Mouse (Mus musculus) limb, embryonic 15.5 days (tissue): ENCODE data around the gene Slc38a9. TPM values are rescaled to one million over a fixed set of nuclear protein-coding genes. Genes with fewer than 3 reads are reported as not detected.
A peak's percentile ranks its signal among the peaks of the same experiment; 100 is the strongest.

Source experiments
- ATAC-seq: fragments of 200-750 bp; cut with Nextera tagmentation; 2 replicates; pipeline ENCODE4 v1.8.0; 2017; ENCODE audit warnings: low read depth, moderate TSS enrichment; ENCODE audit not compliant: insufficient number of reproducible peaks, low FRiP score, low TSS enrichment
- H3K27ac ChIP-seq: fragments of 300-500 bp; sonication (generic); 2 replicates; pipeline ENCODE4 v1.5.1; 2015; ENCODE audit warnings: moderate library complexity, mild to moderate bottlenecking, inconsistent platforms
- H3K27me3 ChIP-seq: fragments of 300-500 bp; sonication (generic); 2 replicates; pipeline ENCODE4 v1.6.1; 2015; ENCODE audit warnings: inconsistent platforms
- H3K36me3 ChIP-seq: fragments of 300-500 bp; sonication (generic); 2 replicates; pipeline ENCODE4 v1.6.1; 2015; ENCODE audit warnings: inconsistent platforms
- H3K4me1 ChIP-seq: fragments of 300-500 bp; sonication (generic); 2 replicates; pipeline ENCODE4 v1.6.1; 2015; ENCODE audit warnings: inconsistent platforms
- H3K4me2 ChIP-seq: fragments of 300-500 bp; sonication (generic); 2 replicates; pipeline ENCODE4 v1.6.1; 2015; ENCODE audit warnings: mild to moderate bottlenecking, inconsistent platforms
- H3K4me3 ChIP-seq: fragments of 300-500 bp; sonication (generic); 2 replicates; pipeline ENCODE4 v1.5.1; 2015; ENCODE audit warnings: mild to moderate bottlenecking, inconsistent platforms
- H3K9ac ChIP-seq: fragments of 300-500 bp; sonication (generic); 2 replicates; pipeline ENCODE4 v1.6.1; 2015; ENCODE audit warnings: inconsistent platforms
- H3K9me3 ChIP-seq: fragments of 300-500 bp; sonication (generic); 2 replicates; pipeline ENCODE4 v1.6.1; 2016; ENCODE audit warnings: inconsistent platforms
- WGBS: fragments of 180-500 bp; shearing (Covaris S2); methylation state at CpG from one replicate; pipeline ENCODE4 v1.1.7; 2015; 5-methylcytosine and 5-hydroxymethylcytosine counted together
- polyA plus RNA-seq: library from polyadenylated mRNA; unstranded; fragments of >200 nt; fragmentation: Nextera tagmentation; extraction: Ambion mirVana; gene quantifications from 2 replicates; pipeline ENCODE4 v1.2.1, GENCODE M21; 2015

Gene Slc38a9
- polyA plus RNA-seq, 1 experiment from 2014 or later: 17.9 TPM

GRCm38 (mm10) chr13:112751454-112752308, 91.1 kb downstream of the Slc38a9 start:
- ATAC-seq: peak; percentile 62
- Histone ChIP-seq H3K4me3 (no peak overlapping the region), H3K27ac (peak overlapping the region; percentile 91), H3K36me3 (no peaks in the 10 kb centered on the region), H3K9ac (no peak overlapping the region), H3K27me3 (no peaks in the 10 kb centered on the region), H3K4me1 (peaks cover 52% of the 10 kb centered on the region), H3K4me2 (peak overlapping the region; percentile 28), H3K9me3 (no peaks in the 10 kb centered on the region)
- 19% methylated on average over 18 of the region's 18 CpGs for WGBS

- ATAC-seq: peak; percentile 41; the same call in 1 of the 2 replicates
- peak overlapping the region; percentile 28; the same call in 1 of the 2 replicates for H3K4me2 ChIP-seq
- H3K27ac ChIP-seq: peak overlapping the region; percentile 91
- no peak overlapping the region for H3K4me3 ChIP-seq
- H3K27me3 ChIP-seq: no peaks in the 10 kb centered on the region
- no peak overlapping the region for H3K9ac ChIP-seq
- no peaks in the 10 kb centered on the region for H3K9me3 ChIP-seq
- no peaks in the 10 kb centered on the region for H3K36me3 ChIP-seq
- WGBS: 40% methylated on average over 11 of the region's 11 CpGs
- H3K4me1 ChIP-seq: peaks cover 52% of the 10 kb centered on the region
Observed at GRCm38 (mm10) chr13:112752309-112752975, 91.9 kb downstream of the Slc38a9 start.

- no peaks in the 10 kb centered on the region for H3K27me3 ChIP-seq
- H3K4me1 ChIP-seq: peaks cover 58% of the 10 kb centered on the region
- no peak overlapping the region for H3K4me3 ChIP-seq
- no peak for ATAC-seq
- H3K36me3 ChIP-seq: no peaks in the 10 kb centered on the region
- 78% methylated on average over 9 of the region's 9 CpGs for WGBS
- H3K27ac ChIP-seq: peak overlapping the region; percentile 91; the same call in 1 of the 2 replicates
- H3K9me3 ChIP-seq: no peaks in the 10 kb centered on the region
- H3K4me2 ChIP-seq: no peak overlapping the region
- no peak overlapping the region for H3K9ac ChIP-seq
Observed at GRCm38 (mm10) chr13:112753522-112753921, 93.0 kb downstream of the Slc38a9 start.

GRCm38 (mm10) chr13:112754871-112755270, 94.3 kb downstream of the Slc38a9 start:
- no peaks in the 10 kb centered on the region for H3K27me3 ChIP-seq
- H3K9me3 ChIP-seq: no peaks in the 10 kb centered on the region
- no peak overlapping the region for H3K4me2 ChIP-seq
- no peaks in the 10 kb centered on the region for H3K36me3 ChIP-seq
- H3K4me1 ChIP-seq: peaks cover 72% of the 10 kb centered on the region
- 39% methylated on average over 4 of the region's 4 CpGs for WGBS
- ATAC-seq: no peak
- H3K9ac ChIP-seq: no peak overlapping the region
- H3K27ac ChIP-seq: peak overlapping the region; percentile 87
- no peak overlapping the region for H3K4me3 ChIP-seq

GRCm38 (mm10) chr13:112755507-112756010, 95.0 kb downstream of the Slc38a9 start:
- 0 out of 2 replicates have a peak, but pooled peaks have one; percentile 50 for ATAC-seq
- Histone ChIP-seq H3K4me3 (no peak overlapping the region), H3K27me3 (no peaks in the 10 kb centered on the region), H3K27ac (peak overlapping the region; percentile 87), H3K4me2 (no peak overlapping the region), H3K36me3 (no peaks in the 10 kb centered on the region), H3K9ac (no peak overlapping the region), H3K4me1 (peaks cover 74% of the 10 kb centered on the region), H3K9me3 (no peaks in the 10 kb centered on the region)
- 32% methylated on average over 11 of the region's 11 CpGs for WGBS

GRCm38 (mm10) chr13:112757395-112757794, 96.8 kb downstream of the Slc38a9 start:
- Histone ChIP-seq H3K27ac (no peak overlapping the region; the same call in 1 of the 2 replicates), H3K4me3 (no peak overlapping the region), H3K4me1 (peaks cover 65% of the 10 kb centered on the region), H3K27me3 (no peaks in the 10 kb centered on the region), H3K4me2 (no peak overlapping the region), H3K9me3 (no peaks in the 10 kb centered on the region), H3K36me3 (no peaks in the 10 kb centered on the region), H3K9ac (no peak overlapping the region)
- 80% methylated on average over 9 of the region's 9 CpGs for WGBS
- ATAC-seq: no peak

GRCm38 (mm10) chr13:112758546-112759090, 98.1 kb downstream of the Slc38a9 start:
- peak overlapping the region; percentile 39; the same call in 1 of the 2 replicates for H3K27ac ChIP-seq
- H3K36me3 ChIP-seq: no peaks in the 10 kb centered on the region
- no peak overlapping the region for H3K4me2 ChIP-seq
- H3K4me3 ChIP-seq: no peak overlapping the region
- no peaks in the 10 kb centered on the region for H3K9me3 ChIP-seq
- H3K27me3 ChIP-seq: no peaks in the 10 kb centered on the region
- peaks cover 62% of the 10 kb centered on the region for H3K4me1 ChIP-seq
- ATAC-seq: no peak
- H3K9ac ChIP-seq: no peak overlapping the region
- 64% methylated on average over 6 of the region's 6 CpGs for WGBS

- Histone ChIP-seq H3K36me3 (no peaks in the 10 kb centered on the region), H3K4me3 (no peak overlapping the region), H3K4me2 (no peak overlapping the region), H3K9me3 (no peaks in the 10 kb centered on the region), H3K27me3 (no peaks in the 10 kb centered on the region), H3K4me1 (peaks cover 57% of the 10 kb centered on the region), H3K27ac (peak overlapping the region; percentile 18), H3K9ac (no peak overlapping the region)
- WGBS: 60% methylated on average over 9 of the region's 9 CpGs
- ATAC-seq: no peak
Observed at GRCm38 (mm10) chr13:112759364-112759763, 98.8 kb downstream of the Slc38a9 start.

GRCm38 (mm10) chr13:112759777-112760537, 99.4 kb downstream of the Slc38a9 start:
- 51% methylated on average over 15 of the region's 15 CpGs for WGBS
- Histone ChIP-seq H3K4me1 (peaks cover 51% of the 10 kb centered on the region), H3K36me3 (no peaks in the 10 kb centered on the region), H3K27me3 (no peaks in the 10 kb centered on the region), H3K9ac (no peak overlapping the region), H3K4me2 (no peak overlapping the region), H3K9me3 (no peaks in the 10 kb centered on the region), H3K27ac (peak overlapping the region; percentile 18; the same call in 1 of the 2 replicates), H3K4me3 (no peak overlapping the region)
- ATAC-seq: peak; percentile 59; the same call in 1 of the 2 replicates

GRCm38 (mm10) chr13:112760538-112760881, 100.0 kb downstream of the Slc38a9 start:
- ATAC-seq: no peak
- H3K9me3 ChIP-seq: no peaks in the 10 kb centered on the region
- no peaks in the 10 kb centered on the region for H3K27me3 ChIP-seq
- H3K4me3 ChIP-seq: no peak overlapping the region
- 24% methylated on average over 1 of the region's 1 CpGs for WGBS
- H3K27ac ChIP-seq: no peak overlapping the region
- H3K4me2 ChIP-seq: no peak overlapping the region
- H3K4me1 ChIP-seq: peaks cover 47% of the 10 kb centered on the region
- no peaks in the 10 kb centered on the region for H3K36me3 ChIP-seq
- no peak overlapping the region for H3K9ac ChIP-seq

GRCm38 (mm10) chr13:112761787-112762186, 101.2 kb downstream of the Slc38a9 start:
- ATAC-seq: no peak
- Histone ChIP-seq H3K4me2 (no peak overlapping the region), H3K27ac (peak overlapping the region; percentile 54), H3K4me1 (peaks cover 42% of the 10 kb centered on the region), H3K36me3 (no peaks in the 10 kb centered on the region), H3K9me3 (no peaks in the 10 kb centered on the region), H3K4me3 (no peak overlapping the region), H3K27me3 (no peaks in the 10 kb centered on the region), H3K9ac (no peak overlapping the region)
- 18% methylated on average over 1 of the region's 1 CpGs for WGBS
